In genomic region chr15:78735431-78736180, GRCm38 (mm10) we compare ENCODE assay signal across 13 mouse cellular contexts. TPM values are rescaled to one million over a fixed set of nuclear protein-coding genes. Genes with fewer than 3 reads are reported as not detected.
DNase-seq lines count a peak whose midpoint lies in the region; ATAC-seq lines count a peak whose summit lies in the region.
"Had no signal": no experiment of that assay in that cellular context is flagged by ENCODE, and none has a peak within 500 bp of the region (broad histone marks: within the 10 kb centered on the region; RNA-seq: fewer than 3 reads in every experiment).

No protein-coding gene starts in this region.

- 0 out of 2 replicates have a peak, but pooled peaks have one; percentile 15 for ATAC-seq in forebrain, embryonic 11.5 days (replicated peaks; ENCODE audit: low FRiP score)
- ATAC-seq in midbrain, embryonic 11.5 days (ENCODE audit: low FRiP score): peak; percentile 55; the same call in 1 of the 2 replicates

- peaks cover 8% of the 10 kb centered on the region; the same call in 1 of the 2 replicates for H3K4me1 ChIP-seq in forebrain, embryonic 11.5 days (replicated peaks; ENCODE audit: control insufficient read depth, insufficient read depth, low read length)
- H3K4me1 ChIP-seq in midbrain, embryonic 11.5 days (ENCODE audit: control insufficient read depth, insufficient read depth, low read length): peaks cover 9% of the 10 kb centered on the region

- H3K4me2 ChIP-seq in forebrain, embryonic 11.5 days (ENCODE audit: low read depth, low read length, severe bottlenecking): no peak overlapping the region
- no peak overlapping the region for H3K4me2 ChIP-seq in midbrain, embryonic 11.5 days
- H3K4me2 ChIP-seq: embryonic facial prominence, embryonic 15.5 days; heart, embryonic 13.5 days had no signal

- H3K4me3 ChIP-seq in forebrain, embryonic 11.5 days (ENCODE audit: low read depth, low read length): no peak overlapping the region
- H3K4me3 ChIP-seq in midbrain, embryonic 11.5 days (ENCODE audit: low read depth, low read length): no peak overlapping the region
- H3K4me3 ChIP-seq: embryonic facial prominence, embryonic 15.5 days; heart, embryonic 13.5 days had no signal

- H3K9ac ChIP-seq in forebrain, embryonic 11.5 days (ENCODE audit: low read length): peak overlapping the region; percentile 17; the same call in 1 of the 2 replicates
- H3K9ac ChIP-seq in midbrain, embryonic 11.5 days (ENCODE audit: low read length): peak overlapping the region; percentile 4; the same call in 1 of the 2 replicates
- H3K9ac ChIP-seq: embryonic facial prominence, embryonic 15.5 days; heart, embryonic 13.5 days had no signal

- no peaks in the 10 kb centered on the region for H3K27me3 ChIP-seq in forebrain, embryonic 11.5 days (ENCODE audit: control insufficient read depth, insufficient read depth, low read length)
- no peaks in the 10 kb centered on the region for H3K27me3 ChIP-seq in midbrain, embryonic 11.5 days (ENCODE audit: control insufficient read depth, insufficient read depth, low read length)

- 44% methylated on average over 17 of the region's 17 CpGs for WGBS in forebrain, embryonic 11.5 days
- 49% methylated on average over 17 of the region's 17 CpGs for WGBS in midbrain, embryonic 11.5 days

- H3K27ac ChIP-seq in forebrain, embryonic 11.5 days (ENCODE audit: low read depth, low read length): peak overlapping the region; percentile 39; the same call in 1 of the 2 replicates
- H3K27ac ChIP-seq in midbrain, embryonic 11.5 days (ENCODE audit: low read depth, low read length): no peak overlapping the region
- H3K27ac ChIP-seq: embryonic facial prominence, embryonic 15.5 days; heart, embryonic 13.5 days had no signal

- no peaks in the 10 kb centered on the region for H3K36me3 ChIP-seq in forebrain, embryonic 11.5 days (ENCODE audit: control insufficient read depth, insufficient read depth, low read length)
- no peaks in the 10 kb centered on the region for H3K36me3 ChIP-seq in midbrain, embryonic 11.5 days (ENCODE audit: control insufficient read depth, insufficient read depth, low read length)
- H3K36me3 ChIP-seq: embryonic facial prominence, embryonic 15.5 days; G1E; heart, embryonic 13.5 days had no signal

- intact Hi-C loops in gastrocnemius, postnatal 36 days (cut with DNase I): no loop called here

- no peaks in the 10 kb centered on the region for H3K9me3 ChIP-seq in forebrain, embryonic 11.5 days (ENCODE audit: control insufficient read depth, low read length)
- no peaks in the 10 kb centered on the region for H3K9me3 ChIP-seq in midbrain, embryonic 11.5 days (ENCODE audit: control insufficient read depth, low read length)
- H3K9me3 ChIP-seq: embryonic facial prominence, embryonic 15.5 days; G1E; heart, embryonic 13.5 days had no signal

- DNase-seq in brain, adult 2 months (ENCODE audit: low read depth, low spot score): peak; percentile 82
- no peak for DNase-seq in forebrain, embryonic 11.5 days (ENCODE audit: low spot score)
- DNase-seq in kidney, adult 11 months: peak; percentile 40
- peak; percentile 83 for DNase-seq in midbrain, embryonic 11.5 days (ENCODE audit: low spot score, missing footprints)
- no peak for DNase-seq in adrenal gland, postnatal 10 days
- no peak for DNase-seq in gastrocnemius, postnatal 36 days
- no peak for DNase-seq in embryo, embryonic 9.5 days (ENCODE audit: extremely low spot score)
- DNase-seq in cerebellum, postnatal 25 days: no peak
- DNase-seq: lung, adult 18-20 months; thymus, postnatal 4 days had no signal

RNA-seq across cellular contexts. Expression of gene Elfn2, which starts 17.0 kb away (rescaled TPM):
- polyA plus RNA-seq in forebrain, embryonic 11.5 days (2014; fragmentation: Nextera tagmentation; extraction: Ambion mirVana): 0.08 and 0.20 TPM in 2 replicates
- polyA plus RNA-seq in midbrain, embryonic 11.5 days (2014; fragmentation: Nextera tagmentation; extraction: Ambion mirVana): 0.18 TPM in 2 replicates
- total RNA-seq in adrenal gland, postnatal 10 days (2021): 1 to 10 TPM; 2.5 to 2.9 TPM
- under 1 TPM; 0.02 to 0.08 TPM for total RNA-seq in gastrocnemius, postnatal 36 days (2021)
- polyA plus RNA-seq: G1E had no signal

RNA-seq across cellular contexts. Expression of gene Mfng, which starts 37.7 kb away (rescaled TPM):
- 108 and 113 TPM in 2 replicates for polyA plus RNA-seq in forebrain, embryonic 11.5 days (2014; fragmentation: Nextera tagmentation; extraction: Ambion mirVana)
- polyA plus RNA-seq in midbrain, embryonic 11.5 days (2014; fragmentation: Nextera tagmentation; extraction: Ambion mirVana): 57.2 and 61.8 TPM in 2 replicates
- 10 to 100 TPM; 15.5 to 17.7 TPM for total RNA-seq in adrenal gland, postnatal 10 days (2021)
- total RNA-seq in gastrocnemius, postnatal 36 days (2021): 1 to 10 TPM; 3.3 TPM
- total RNA-seq: G1E had no signal
- polyA plus RNA-seq: G1E had no signal

Comparison
In these comparisons a context has a peak if more than half of its experiments do, and no peak if none do; other contexts are left out.
1. DNase-seq: peak in brain, adult 2 months (single experiment), kidney, adult 11 months (single experiment) and midbrain, embryonic 11.5 days (single experiment); none in forebrain, embryonic 11.5 days (single experiment), adrenal gland, postnatal 10 days (single experiment), gastrocnemius, postnatal 36 days (0 of 2), embryo, embryonic 9.5 days (single experiment) and cerebellum, postnatal 25 days (0 of 2).